Mouse (Mus musculus) midbrain, embryonic 10.5 days (tissue): Measurements from ENCODE around the gene Fam71f2. TPM values are rescaled to one million over a fixed set of nuclear protein-coding genes. Genes with fewer than 3 reads are reported as not detected.

Experiments
- DNase-seq: peaks from one replicate; pipeline ENCODE4 v3.0.0-alpha.2; 2017; ENCODE audit warnings: low spot score
- H3K27ac ChIP-seq: fragments of 300-500 bp; sonication (generic); replicated peaks from 2 replicates; pipeline ENCODE4 v1.5.1; 2016; ENCODE audit warnings: mild to moderate bottlenecking
- H3K27me3 ChIP-seq: fragments of 300-500 bp; sonication (generic); 2 replicates; pipeline ENCODE4 v1.6.1; 2016; ENCODE audit warnings: low read depth, mild to moderate bottlenecking; ENCODE audit not compliant: poor library complexity, severe bottlenecking
- H3K36me3 ChIP-seq: fragments of 300-500 bp; sonication (generic); 2 replicates; pipeline ENCODE4 v1.6.1; 2016; ENCODE audit warnings: mild to moderate bottlenecking, moderate library complexity
- H3K4me1 ChIP-seq: fragments of 300-500 bp; sonication (generic); 2 replicates; pipeline ENCODE4 v1.6.1; 2016
- H3K4me3 ChIP-seq: fragments of 300-500 bp; sonication (generic); 2 replicates; pipeline ENCODE4 v1.5.1; 2016; ENCODE audit warnings: mild to moderate bottlenecking, moderate library complexity
- H3K9me3 ChIP-seq: fragments of 300-500 bp; sonication (generic); replicated peaks from 2 replicates; pipeline ENCODE4 v1.6.1; 2016; ENCODE audit warnings: mild to moderate bottlenecking
- WGBS: fragments of 180-500 bp; shearing (Covaris S2); methylation state at CpG from one replicate; pipeline ENCODE4 v1.1.7; 2016; 5-methylcytosine and 5-hydroxymethylcytosine counted together
- polyA plus RNA-seq: library from polyadenylated mRNA; unstranded; fragments of >200 nt; fragmentation: Nextera tagmentation; extraction: Ambion mirVana; gene quantifications from 2 replicates; pipeline ENCODE4 v1.2.1, GENCODE M21; 2016

The Fam71f2 gene
- polyA plus RNA-seq, 1 experiment from 2014 or later, result 0.23 TPM

DNA sequence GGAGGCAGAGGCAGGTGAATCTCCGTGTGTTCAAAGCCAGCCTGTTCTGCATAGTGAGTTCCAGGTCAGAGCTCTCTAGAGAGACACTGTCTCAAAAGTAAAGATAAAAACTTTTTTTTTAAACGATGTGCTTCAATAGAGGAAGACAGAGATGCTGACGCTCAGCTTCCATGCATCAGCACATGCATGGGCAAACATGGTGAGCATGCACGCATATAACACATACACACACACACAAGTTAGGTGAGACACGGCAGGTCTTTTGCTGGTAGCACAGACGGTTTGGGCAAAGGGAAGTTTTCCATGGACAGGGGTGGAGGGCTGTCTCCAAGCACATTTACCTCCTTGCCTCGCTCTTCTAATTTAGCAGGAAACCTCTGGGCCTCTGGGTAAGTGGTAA, 42.8 kb downstream of the Fam71f2 start:
- Histone ChIP-seq H3K9me3 (no peaks in the 10 kb centered on the region), H3K27me3 (no peaks in the 10 kb centered on the region), H3K4me1 (no peaks in the 10 kb centered on the region), H3K27ac (no peak overlapping the region), H3K4me3 (no peak overlapping the region), H3K36me3 (no peaks in the 10 kb centered on the region)
- WGBS, result 91% methylated on average over 7 of the region's 7 CpGs
- DNase-seq, result no peak

DNA sequence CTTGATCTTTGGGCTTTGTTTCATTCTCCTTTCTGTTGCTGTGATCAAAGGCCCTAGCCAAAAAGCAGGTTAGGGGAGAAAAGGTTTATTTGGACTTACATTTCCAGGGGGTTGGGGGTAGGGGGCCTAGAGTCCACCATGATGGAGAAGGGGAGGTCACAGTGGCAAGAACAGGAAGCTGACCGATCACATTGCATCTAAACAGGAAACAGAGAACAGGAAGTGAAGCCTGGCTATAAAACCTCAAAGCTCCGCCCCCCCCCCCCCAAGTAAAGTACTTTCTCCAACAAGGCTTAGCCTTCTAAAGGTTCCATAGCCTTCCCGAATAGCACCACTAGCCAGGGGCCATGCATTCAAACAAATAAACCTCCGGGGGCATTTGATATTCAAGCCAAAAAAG, 43.3 kb downstream of the Fam71f2 start:
- H3K4me1 ChIP-seq, result no peaks in the 10 kb centered on the region
- no peaks in the 10 kb centered on the region for H3K9me3 ChIP-seq
- no peaks in the 10 kb centered on the region for H3K27me3 ChIP-seq
- H3K36me3 ChIP-seq, result no peaks in the 10 kb centered on the region
- H3K4me3 ChIP-seq, result no peak overlapping the region
- WGBS, result 89% methylated on average over 4 of the region's 4 CpGs
- no peak overlapping the region for H3K27ac ChIP-seq
- DNase-seq, result no peak

DNA sequence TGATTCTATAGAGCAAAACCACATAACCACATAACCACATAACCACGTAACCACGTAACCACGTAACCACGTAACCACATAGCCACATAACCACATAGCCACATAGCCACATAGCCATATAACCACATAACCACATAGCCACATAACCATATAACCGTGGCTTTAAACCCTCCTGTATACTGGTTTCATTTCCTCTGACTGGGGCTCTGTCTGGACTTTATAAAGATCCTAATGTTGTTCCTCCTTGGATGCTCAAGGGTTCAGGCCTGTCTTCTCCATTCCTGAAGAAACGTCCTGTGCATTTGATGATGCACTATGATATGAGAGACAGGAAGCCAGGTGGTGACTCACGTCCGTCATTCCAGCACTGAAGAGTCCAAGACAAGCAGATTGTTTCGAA, 47.6 kb downstream of the Fam71f2 start:
- no peaks in the 10 kb centered on the region for H3K27me3 ChIP-seq
- H3K9me3 ChIP-seq, result no peaks in the 10 kb centered on the region
- H3K4me1 ChIP-seq, result no peaks in the 10 kb centered on the region
- WGBS, result 93% methylated on average over 9 of the region's 9 CpGs
- DNase-seq, result no peak
- no peak overlapping the region for H3K27ac ChIP-seq
- no peak overlapping the region for H3K4me3 ChIP-seq
- H3K36me3 ChIP-seq, result no peaks in the 10 kb centered on the region

DNA sequence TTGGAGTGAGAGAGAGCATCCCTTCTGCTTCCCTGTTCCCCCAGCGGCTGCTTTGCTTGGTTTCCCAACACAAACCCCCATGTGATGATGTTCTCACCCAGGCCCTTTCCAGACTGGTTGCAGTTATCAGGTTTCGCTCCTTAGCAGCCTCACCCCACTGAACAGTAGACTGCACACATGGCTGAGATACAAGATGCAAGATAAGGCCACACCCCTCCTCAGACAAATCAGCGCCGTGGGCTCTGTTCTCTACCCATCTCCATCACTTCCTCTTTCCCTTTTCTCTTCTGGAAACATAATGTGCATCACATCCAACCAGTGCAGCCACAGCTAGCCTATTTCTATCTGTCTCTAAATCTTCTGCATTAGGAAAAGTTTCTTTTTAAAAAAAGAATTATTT, 50.1 kb downstream of the Fam71f2 start:
- no peak for DNase-seq
- H3K27me3 ChIP-seq, result no peaks in the 10 kb centered on the region
- WGBS, result 80% methylated on average over 4 of the region's 4 CpGs
- no peaks in the 10 kb centered on the region for H3K9me3 ChIP-seq
- no peaks in the 10 kb centered on the region for H3K4me1 ChIP-seq
- no peak overlapping the region for H3K27ac ChIP-seq
- H3K36me3 ChIP-seq, result no peaks in the 10 kb centered on the region
- no peak overlapping the region for H3K4me3 ChIP-seq

Other genes with a start within 250 kb of the Fam71f2 start
- not detected in 2 replicates for gene Lep, start 219.4 kb upstream of the Fam71f2 start, polyA plus RNA-seq
- gene Rbm28, start 114.6 kb upstream of the Fam71f2 start, polyA plus RNA-seq, result 51.6 and 54.9 TPM in 2 replicates
- 0.83 and 1.1 TPM in 2 replicates for gene Prrt4, start 100.0 kb upstream of the Fam71f2 start, polyA plus RNA-seq
- gene Impdh1, start 63.2 kb upstream of the Fam71f2 start, polyA plus RNA-seq, result 45.6 and 53.5 TPM in 2 replicates
- gene Hilpda, start 7.1 kb upstream of the Fam71f2 start, polyA plus RNA-seq, result 31.0 and 34.0 TPM in 2 replicates
- not detected in 2 replicates for gene Fam71f1, start 39.5 kb downstream of the Fam71f2 start, polyA plus RNA-seq
- 246 and 248 TPM in 2 replicates for gene Calu, start 68.5 kb downstream of the Fam71f2 start, polyA plus RNA-seq
- 0.14 and 0.20 TPM in 2 replicates for gene Opn1sw, start 108.9 kb downstream of the Fam71f2 start, polyA plus RNA-seq
- gene Ccdc136, start 116.7 kb downstream of the Fam71f2 start, polyA plus RNA-seq, result 20.9 and 21.7 TPM in 2 replicates
- 2.8 and 4.1 TPM in 2 replicates for gene Flnc, start 153.7 kb downstream of the Fam71f2 start, polyA plus RNA-seq
- gene Atp6v1f, start 188.1 kb downstream of the Fam71f2 start, polyA plus RNA-seq, result 202 and 219 TPM in 2 replicates
- not detected in 2 replicates for gene Atp6v1fnb, start 191.8 kb downstream of the Fam71f2 start, polyA plus RNA-seq
- 11.4 and 13.7 TPM in 2 replicates for gene Kcp, start 228.4 kb downstream of the Fam71f2 start, polyA plus RNA-seq
- gene Irf5, start 247.0 kb downstream of the Fam71f2 start, polyA plus RNA-seq, result 2.1 and 2.2 TPM in 2 replicates